Mouse (Mus musculus): ENCODE measurements at regions not wholly inside any gene's neighbourhood (a gene's known extent, or its start where the extent isn't known, plus 50 kb on each side); places are given as distances from the start of the nearest gene placed in this dataset.

GRCm38 (mm10) chr1:10898806-10899205 is 515.1 kb upstream of the A830018L16Rik start:
- in situ Hi-C loops (cut with MboI; ENCODE audit: low sequenced_read_pairs in 2 of 2, unreplicated experiment in 2 of 2), result no loop called here
- Histone ChIP-seq H3K9ac (ENCODE audit: insufficient read depth, low read depth, low read length, poor library complexity, severe bottlenecking) (no peak overlapping the region), H3K4me1 (ENCODE audit: control insufficient read depth in 2 of 2, insufficient read depth in 2 of 2, low read length in 2 of 2, poor library complexity in 1 of 2) (no peaks in the 10 kb centered on the region), H3K9me3 (ENCODE audit: control insufficient read depth, insufficient read depth, low read depth, low read length) (no peaks in the 10 kb centered on the region), H3K36me3 (ENCODE audit: control insufficient read depth, insufficient read depth, low read length, poor library complexity, severe bottlenecking) (no peaks in the 10 kb centered on the region), H3K4me3 (ENCODE audit: insufficient read depth in 1 of 2, low read depth in 1 of 2, low read length in 2 of 2, poor library complexity in 1 of 2, severe bottlenecking in 1 of 2) (no peak overlapping the region), H3K27ac (ENCODE audit: insufficient read depth, low read depth, low read length, poor library complexity, severe bottlenecking) (no peak overlapping the region)
- no peak for TF ChIP-seq ZC3H11A (IDR thresholded peaks at IDR 0.05; ENCODE audit: borderline replicate concordance, low read depth, low read length)
- TF ChIP-seq MAFK (IDR thresholded peaks at IDR 0.05; ENCODE audit: insufficient read depth, low read depth, low read length), result no peak
- TF ChIP-seq CHD2 (IDR thresholded peaks at IDR 0.05; ENCODE audit: low read depth, low read length), result no peak
- TF ChIP-seq ZNF384 (IDR thresholded peaks at IDR 0.05; ENCODE audit: low read depth, low read length), result no peak
- no peak for TF ChIP-seq HCFC1 (IDR thresholded peaks at IDR 0.05; ENCODE audit: borderline replicate concordance, insufficient read depth, low read length)
- DNase-seq (ENCODE audit: low read depth, low spot score), result no peak

GRCm38 (mm10) chr1:10902721-10903120 is 511.2 kb upstream of the A830018L16Rik start:
- Histone ChIP-seq H3K9me3 (ENCODE audit: control insufficient read depth, insufficient read depth, low read depth, low read length) (no peaks in the 10 kb centered on the region), H3K4me3 (ENCODE audit: insufficient read depth in 1 of 2, low read depth in 1 of 2, low read length in 2 of 2, poor library complexity in 1 of 2, severe bottlenecking in 1 of 2) (no peak overlapping the region), H3K4me1 (ENCODE audit: control insufficient read depth in 2 of 2, insufficient read depth in 2 of 2, low read length in 2 of 2, poor library complexity in 1 of 2) (no peaks in the 10 kb centered on the region), H3K36me3 (ENCODE audit: control insufficient read depth, insufficient read depth, low read length, poor library complexity, severe bottlenecking) (no peaks in the 10 kb centered on the region), H3K9ac (ENCODE audit: insufficient read depth, low read depth, low read length, poor library complexity, severe bottlenecking) (no peak overlapping the region), H3K27ac (ENCODE audit: insufficient read depth, low read depth, low read length, poor library complexity, severe bottlenecking) (no peak overlapping the region)
- TF ChIP-seq CHD2 (IDR thresholded peaks at IDR 0.05; ENCODE audit: low read depth, low read length) (no peak), HCFC1 (IDR thresholded peaks at IDR 0.05; ENCODE audit: borderline replicate concordance, insufficient read depth, low read length) (no peak), MAFK (IDR thresholded peaks at IDR 0.05; ENCODE audit: insufficient read depth, low read depth, low read length) (no peak), ZNF384 (IDR thresholded peaks at IDR 0.05; ENCODE audit: low read depth, low read length) (no peak), ZC3H11A (IDR thresholded peaks at IDR 0.05; ENCODE audit: borderline replicate concordance, low read depth, low read length) (no peak)
- in situ Hi-C loops (cut with MboI; ENCODE audit: low sequenced_read_pairs in 2 of 2, unreplicated experiment in 2 of 2), result no loop called here
- no peak for DNase-seq (ENCODE audit: low read depth, low spot score)

- Histone ChIP-seq H3K4me1 (ENCODE audit: control insufficient read depth in 2 of 2, insufficient read depth in 2 of 2, low read length in 2 of 2, poor library complexity in 1 of 2) (no peaks in the 10 kb centered on the region), H3K27ac (ENCODE audit: insufficient read depth, low read depth, low read length, poor library complexity, severe bottlenecking) (no peak overlapping the region), H3K9me3 (ENCODE audit: control insufficient read depth, insufficient read depth, low read depth, low read length) (no peaks in the 10 kb centered on the region), H3K4me3 (ENCODE audit: insufficient read depth in 1 of 2, low read depth in 1 of 2, low read length in 2 of 2, poor library complexity in 1 of 2, severe bottlenecking in 1 of 2) (no peak overlapping the region), H3K36me3 (ENCODE audit: control insufficient read depth, insufficient read depth, low read length, poor library complexity, severe bottlenecking) (no peaks in the 10 kb centered on the region), H3K9ac (ENCODE audit: insufficient read depth, low read depth, low read length, poor library complexity, severe bottlenecking) (no peak overlapping the region)
- in situ Hi-C loops (cut with MboI; ENCODE audit: low sequenced_read_pairs in 2 of 2, unreplicated experiment in 2 of 2), result no loop called here
- TF ChIP-seq HCFC1 (IDR thresholded peaks at IDR 0.05; ENCODE audit: borderline replicate concordance, insufficient read depth, low read length) (no peak), ZNF384 (IDR thresholded peaks at IDR 0.05; ENCODE audit: low read depth, low read length) (no peak), CHD2 (IDR thresholded peaks at IDR 0.05; ENCODE audit: low read depth, low read length) (no peak), MAFK (IDR thresholded peaks at IDR 0.05; ENCODE audit: insufficient read depth, low read depth, low read length) (no peak), ZC3H11A (IDR thresholded peaks at IDR 0.05; ENCODE audit: borderline replicate concordance, low read depth, low read length) (no peak)
- no peak for DNase-seq (ENCODE audit: low read depth, low spot score)
These were observed 493.9 kb upstream of the A830018L16Rik start for GRCm38 (mm10) chr1:10919958-10920357.

- H3K36me3 ChIP-seq (ENCODE audit: control insufficient read depth, insufficient read depth, low read length, poor library complexity, severe bottlenecking), result no peaks in the 10 kb centered on the region
- H3K4me1 ChIP-seq (ENCODE audit: control insufficient read depth in 2 of 2, insufficient read depth in 2 of 2, low read length in 2 of 2, poor library complexity in 1 of 2), result no peaks in the 10 kb centered on the region
- DNase-seq (ENCODE audit: low read depth, low spot score), result no peak
- H3K9ac ChIP-seq (ENCODE audit: insufficient read depth, low read depth, low read length, poor library complexity, severe bottlenecking), result no peak overlapping the region
- no peak overlapping the region for H3K27ac ChIP-seq (ENCODE audit: insufficient read depth, low read depth, low read length, poor library complexity, severe bottlenecking)
- H3K4me3 ChIP-seq (ENCODE audit: insufficient read depth in 1 of 2, low read depth in 1 of 2, low read length in 2 of 2, poor library complexity in 1 of 2, severe bottlenecking in 1 of 2), result no peak overlapping the region
- no peak for TF ChIP-seq MAFK (IDR thresholded peaks at IDR 0.05; ENCODE audit: insufficient read depth, low read depth, low read length)
- no peak for TF ChIP-seq CHD2 (IDR thresholded peaks at IDR 0.05; ENCODE audit: low read depth, low read length)
- TF ChIP-seq ZNF384 (IDR thresholded peaks at IDR 0.05; ENCODE audit: low read depth, low read length), result no peak
- no peak for TF ChIP-seq ZC3H11A (IDR thresholded peaks at IDR 0.05; ENCODE audit: borderline replicate concordance, low read depth, low read length)
- TF ChIP-seq HCFC1 (IDR thresholded peaks at IDR 0.05; ENCODE audit: borderline replicate concordance, insufficient read depth, low read length), result no peak
- no peaks in the 10 kb centered on the region for H3K9me3 ChIP-seq (ENCODE audit: control insufficient read depth, insufficient read depth, low read depth, low read length)
- in situ Hi-C loops (cut with MboI; ENCODE audit: low sequenced_read_pairs in 2 of 2, unreplicated experiment in 2 of 2), result no loop called here
These were observed 481.4 kb upstream of the A830018L16Rik start for GRCm38 (mm10) chr1:10932378-10933077.
